Mouse (Mus musculus) cerebellum, postnatal 25 days (tissue): ENCODE measurements around the gene Olfr1193.
"Not testable (repeated sequence)": the region's sequence is repeated elsewhere in the genome, so short reads cannot be mapped to it uniquely, and the experiment has no call there.

Experiments
- DNase-seq, 2 experiments: peaks; one replicate each; pipeline ENCODE4 v3.0.0; 2021; ENCODE audit warnings: mixed read lengths in 2 of 2

Olfr1193 gene

GRCm38 (mm10) chr2:88675328-88675727, at the start of gene Olfr1193:
Gene Olfr1193 (plus strand): TSS chr2:88675628.
- DNase-seq, result not testable (repeated sequence)

DNA sequence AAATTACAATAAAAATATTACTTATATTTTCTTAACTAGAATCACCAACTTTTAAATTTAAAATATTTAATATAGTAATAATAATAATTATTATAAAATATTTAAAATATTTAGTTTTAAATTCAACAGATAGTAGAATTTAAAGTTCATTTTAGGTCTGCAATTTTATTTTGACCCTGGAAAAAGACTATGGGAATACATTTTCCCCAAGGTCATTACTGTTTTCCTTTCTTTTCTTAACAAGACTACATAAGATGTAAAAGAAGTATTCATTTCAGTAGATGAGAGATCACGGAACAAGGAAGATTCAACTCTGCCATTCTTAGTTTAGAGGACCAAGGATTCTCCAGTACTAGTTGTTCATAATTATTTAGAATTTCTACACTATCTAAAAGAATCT, 35.2 kb upstream of the Olfr1193 start, which contains the start of gene Olfr1191-ps1:
Gene Olfr1191-ps1, plus strand, starts transcription at position 301 of the 400 bp plus-strand sequence.
- not testable (repeated sequence) for DNase-seq

GRCm38 (mm10) chr2:88648209-88648608, 27.2 kb upstream of the Olfr1193 start, which contains the start of gene Olfr1192-ps1:
Gene Olfr1192-ps1 (plus strand): TSS chr2:88648509.
- DNase-seq, result no peak

- DNase-seq, result no peak
Observed at GRCm38 (mm10) chr2:88689087-88689486, 13.7 kb downstream of the Olfr1193 start, which contains the start of gene Olfr1195. Gene Olfr1195 (minus strand): TSS chr2:88689187.

- DNase-seq, result no peak
Observed at GRCm38 (mm10) chr2:88704497-88704896, 29.1 kb downstream of the Olfr1193 start, which contains the start of gene Olfr1196. Gene Olfr1196 (minus strand): TSS chr2:88704597.
